Mouse (Mus musculus) liver (tissue): ENCODE data around the gene Cers6.

Experiments used
- DNase-seq: peaks from one replicate; pipeline ENCODE4 v3.0.0-alpha.2; 2020; ENCODE audit warnings: mixed read lengths

Gene Cers6

DNA sequence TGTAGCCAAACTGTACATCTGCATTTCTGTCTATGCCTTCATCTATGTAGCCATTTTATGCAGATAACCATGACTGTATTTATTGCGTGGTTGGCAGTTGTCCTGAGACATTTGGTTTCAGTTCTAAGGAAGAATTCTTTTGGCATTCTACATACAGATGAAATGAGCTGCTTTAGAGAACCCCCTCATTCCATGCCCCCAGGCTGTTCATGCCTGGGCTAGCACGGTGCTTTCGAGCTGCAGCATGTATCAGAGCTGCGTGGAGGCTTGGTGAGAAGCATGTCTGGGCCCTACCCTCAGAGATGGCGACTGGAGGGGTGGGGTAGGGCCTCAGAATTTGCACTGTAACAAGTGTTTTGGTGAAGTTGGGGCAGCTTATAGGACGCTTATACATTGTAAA lies 64.3 kb downstream of the Cers6 start:
- DNase-seq: no peak

DNA sequence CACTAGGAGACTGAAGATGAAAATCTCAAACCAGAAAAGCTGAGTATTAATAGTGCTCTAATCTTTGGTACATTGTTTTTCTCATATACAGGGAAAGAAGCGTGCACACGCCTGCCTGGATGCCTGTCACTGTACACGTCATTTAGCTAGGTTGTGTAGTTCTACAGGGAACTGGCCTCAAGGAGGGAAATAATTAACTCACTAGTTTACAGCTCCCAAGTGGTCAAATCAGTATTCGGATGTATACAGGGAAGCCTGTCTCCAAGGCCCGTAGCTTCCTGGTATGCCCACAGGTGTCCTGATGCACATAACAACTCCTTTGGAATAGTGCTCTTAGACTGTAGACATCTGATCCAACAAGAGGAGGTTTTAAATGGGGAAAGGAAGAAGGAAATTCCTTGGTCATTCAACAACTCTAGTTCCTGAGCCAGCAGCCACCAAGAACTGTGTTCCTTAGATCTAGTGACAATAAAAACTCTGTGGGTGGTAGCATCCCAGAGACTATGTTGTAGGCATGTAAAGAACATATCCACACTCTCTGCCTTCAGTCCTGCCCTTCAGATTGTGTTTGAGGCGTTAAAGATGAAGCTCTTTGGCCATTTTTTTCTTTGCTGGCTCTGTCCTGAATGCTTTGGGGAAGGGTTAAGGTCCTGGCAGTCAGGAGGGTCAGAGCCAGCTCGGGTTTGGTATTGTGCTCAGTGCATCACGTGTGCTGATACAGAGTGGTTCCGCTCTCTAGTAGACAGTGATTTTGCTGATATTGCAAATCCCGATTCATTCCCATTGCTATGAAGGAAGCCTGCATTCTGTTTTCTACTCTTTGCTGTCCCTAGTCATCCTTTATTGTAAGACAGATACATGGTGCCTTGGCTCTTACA lies 65.9 kb downstream of the Cers6 start:
- no peak for DNase-seq

DNA sequence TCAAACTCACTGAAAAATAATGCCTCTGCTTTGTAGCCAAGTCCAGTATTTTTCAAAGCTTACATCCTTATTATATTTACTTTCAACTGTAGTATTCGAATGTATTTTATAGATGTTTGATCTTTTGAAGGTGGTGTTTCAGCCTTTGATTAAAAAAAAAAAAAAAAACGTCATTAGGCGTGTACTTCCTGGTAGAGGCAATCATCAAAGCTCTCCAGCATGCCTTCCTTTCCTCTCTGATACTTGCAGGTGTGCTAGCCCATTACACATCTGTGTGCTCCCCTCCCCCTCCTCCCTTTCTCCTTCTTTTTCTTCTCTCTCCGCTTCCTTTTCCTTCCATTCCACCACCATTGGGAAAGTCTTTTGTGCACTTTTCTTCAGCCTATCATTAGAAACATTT lies 71.0 kb downstream of the Cers6 start:
- no peak for DNase-seq

DNA sequence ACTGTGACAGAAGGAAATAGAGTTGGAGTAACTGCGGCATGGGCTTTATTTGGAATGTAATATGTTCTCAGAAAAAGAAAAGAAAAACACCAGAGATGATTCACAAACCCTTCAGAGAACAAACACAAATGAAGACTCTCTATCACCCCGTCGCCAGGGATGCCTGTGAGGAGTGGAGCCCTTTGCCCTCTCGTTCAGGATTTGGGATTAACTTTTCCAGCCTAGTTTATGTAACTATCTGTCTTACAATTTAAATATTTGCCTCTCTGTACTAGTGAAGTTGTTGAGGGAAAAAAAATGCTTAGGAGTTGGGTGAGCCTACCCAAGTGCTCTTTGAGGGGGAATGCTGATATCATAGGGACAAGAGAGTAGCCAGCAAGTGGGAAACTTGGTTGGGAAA lies 71.4 kb downstream of the Cers6 start:
- DNase-seq: no peak

DNA sequence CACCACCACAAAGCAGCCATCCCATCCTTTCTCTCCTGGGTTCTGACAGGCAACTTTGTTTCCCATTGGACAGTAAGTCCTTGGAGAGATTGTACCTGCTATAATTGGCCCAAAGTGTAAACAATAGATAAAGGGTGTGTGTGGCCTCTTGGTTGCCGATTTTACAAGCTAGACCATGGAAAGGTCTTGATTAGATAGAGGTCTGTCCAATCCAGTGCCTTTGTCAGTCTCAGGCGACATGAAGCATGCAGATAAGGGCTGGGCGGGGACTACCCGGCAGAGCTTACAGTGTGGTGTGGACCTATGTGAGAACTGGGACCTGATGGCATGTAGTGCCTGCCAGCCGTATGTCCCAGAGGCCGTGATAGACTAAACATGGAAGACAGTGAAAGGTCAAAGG lies 73.4 kb downstream of the Cers6 start:
- peak; percentile 76 for DNase-seq

DNA sequence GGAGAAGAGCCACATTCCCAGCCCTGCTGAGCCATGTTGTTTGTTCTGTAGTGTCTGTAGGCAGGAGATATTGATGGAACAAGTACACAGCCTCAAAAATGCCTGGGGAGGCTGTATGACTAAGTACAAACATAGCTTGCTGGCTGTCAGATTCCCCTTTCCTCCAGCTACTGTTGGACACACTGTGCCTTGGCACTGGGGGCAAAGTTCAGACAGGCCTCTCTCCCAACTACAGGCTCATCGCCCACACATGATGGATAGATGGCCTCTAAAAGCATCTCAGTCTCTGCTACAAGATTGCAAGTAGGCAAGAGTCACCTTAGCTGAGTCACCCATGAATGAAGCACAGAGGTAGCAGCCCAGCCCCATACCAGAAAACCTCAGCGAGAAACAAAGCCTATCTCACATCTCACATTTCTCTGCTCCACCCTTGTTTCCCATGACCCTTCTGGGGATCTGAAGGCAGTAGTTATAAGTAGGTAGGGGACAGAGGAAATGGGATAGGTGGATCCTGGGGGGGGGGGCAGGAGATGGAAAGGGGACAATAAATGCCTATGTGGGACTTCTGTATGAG lies 74.6 kb downstream of the Cers6 start:
- DNase-seq: no peak

DNA sequence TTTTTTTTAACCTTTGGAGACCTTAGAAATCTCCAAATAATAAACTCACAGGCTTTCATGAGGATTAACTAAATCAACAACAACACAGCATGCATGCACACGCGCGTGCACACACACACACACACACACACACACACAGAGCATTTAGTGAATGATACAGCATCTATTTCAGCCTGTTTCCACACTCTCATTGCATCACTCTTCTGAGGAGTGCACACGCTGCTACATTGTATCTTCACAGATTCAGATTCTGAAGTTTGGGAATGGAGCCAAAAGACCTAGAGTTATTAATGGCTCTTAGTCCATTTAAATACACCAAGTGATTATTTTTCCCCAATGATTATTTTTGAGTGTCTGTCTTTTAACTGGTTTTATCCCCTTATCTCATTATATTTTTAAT lies 75.5 kb downstream of the Cers6 start:
- DNase-seq: no peak

DNA sequence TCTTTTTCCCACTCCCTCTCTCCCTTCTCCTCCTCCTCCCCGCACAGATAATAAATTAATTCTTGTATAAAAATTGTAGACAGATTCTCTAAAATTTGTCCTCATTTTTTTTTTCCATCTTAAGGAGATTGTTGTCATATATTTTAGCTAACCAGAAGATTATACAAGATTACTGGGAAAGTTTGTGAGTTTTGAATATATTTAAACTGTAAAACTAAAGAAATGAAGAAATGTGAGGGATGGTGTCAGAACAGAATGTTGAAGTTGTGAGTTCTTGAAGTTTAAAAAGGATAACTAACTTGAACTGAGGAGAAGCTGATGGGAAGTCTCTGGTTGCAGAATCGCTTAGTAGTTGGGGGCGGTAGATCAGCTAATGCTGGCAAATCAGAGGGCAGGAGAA lies 76.6 kb downstream of the Cers6 start:
- DNase-seq: no peak

DNA sequence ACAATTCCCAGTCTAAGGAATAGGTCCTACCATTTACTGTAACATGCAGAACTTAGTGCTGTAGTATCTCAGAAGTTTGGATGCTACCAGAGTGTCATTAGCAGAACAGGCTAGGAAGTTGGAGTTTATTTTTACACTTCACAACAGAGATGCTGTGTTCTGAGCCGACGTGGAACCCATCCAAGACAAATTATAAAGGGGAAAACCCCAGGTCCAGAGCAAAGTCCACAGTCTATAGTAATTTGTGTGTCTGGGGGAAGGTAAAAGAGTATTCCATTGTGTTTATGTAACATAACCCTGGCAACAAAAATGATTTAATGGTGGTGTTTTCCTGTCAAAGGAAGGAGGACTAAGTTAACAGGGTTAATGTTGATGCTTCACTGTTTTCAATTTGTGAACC lies 83.7 kb downstream of the Cers6 start:
- DNase-seq: no peak

DNA sequence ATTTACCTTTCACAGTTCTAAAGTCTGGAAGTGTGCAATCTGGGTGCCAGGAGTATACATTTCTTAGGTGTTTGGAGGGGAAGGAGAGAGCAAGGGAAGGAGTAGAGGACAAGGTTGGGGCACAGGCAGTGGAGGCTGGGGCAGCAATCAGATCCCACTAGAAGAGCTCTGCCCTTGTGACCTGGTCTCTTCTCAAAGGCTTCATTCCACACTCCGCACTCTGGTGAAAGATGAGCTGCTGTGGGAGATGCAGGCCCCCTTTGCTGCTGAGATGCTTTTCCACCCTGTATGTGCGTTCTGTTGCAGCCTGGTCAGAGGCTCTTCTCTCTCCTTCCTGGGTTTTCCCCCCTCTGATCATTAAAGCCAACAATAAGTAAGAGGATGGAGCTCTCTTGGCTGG lies 84.7 kb downstream of the Cers6 start:
- DNase-seq: no peak

DNA sequence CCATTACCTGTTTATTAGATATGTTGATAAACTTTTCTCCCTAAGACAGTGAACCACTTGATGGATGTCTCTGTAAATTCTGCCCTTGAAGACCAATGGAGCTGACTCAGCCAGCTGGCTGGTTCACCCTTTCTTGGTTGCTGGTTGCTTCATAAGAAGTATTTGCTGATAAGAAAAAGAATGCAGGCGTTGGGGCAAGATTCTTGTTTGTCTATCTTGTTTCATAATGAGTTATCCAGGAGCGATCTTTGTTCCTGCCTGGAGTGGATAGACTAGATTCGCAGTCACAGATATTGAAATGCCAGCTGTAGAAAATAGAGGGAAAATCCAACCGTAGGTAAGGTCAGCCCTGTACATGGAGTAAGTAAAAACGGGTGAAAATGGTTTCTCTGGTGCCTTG lies 85.6 kb downstream of the Cers6 start:
- no peak for DNase-seq

DNA sequence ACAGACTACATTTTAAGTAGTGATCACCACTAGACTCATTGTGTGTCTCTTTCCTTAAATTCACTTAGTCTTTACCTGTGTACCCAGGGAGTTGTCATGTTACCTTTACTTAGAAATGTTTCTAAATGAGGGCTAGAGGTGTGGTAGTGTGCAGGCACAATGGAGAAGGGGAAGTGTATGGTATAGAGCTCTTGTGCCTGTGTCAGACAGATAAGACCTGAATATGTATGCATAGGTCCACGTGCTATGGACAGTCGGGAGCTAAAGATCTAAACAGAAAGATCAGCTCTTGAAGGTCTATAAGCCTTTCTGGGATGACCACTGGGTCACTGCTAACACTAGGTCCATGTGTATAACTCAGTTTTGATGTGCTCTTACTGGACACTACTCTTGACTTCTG lies 87.9 kb downstream of the Cers6 start:
- no peak for DNase-seq

DNA sequence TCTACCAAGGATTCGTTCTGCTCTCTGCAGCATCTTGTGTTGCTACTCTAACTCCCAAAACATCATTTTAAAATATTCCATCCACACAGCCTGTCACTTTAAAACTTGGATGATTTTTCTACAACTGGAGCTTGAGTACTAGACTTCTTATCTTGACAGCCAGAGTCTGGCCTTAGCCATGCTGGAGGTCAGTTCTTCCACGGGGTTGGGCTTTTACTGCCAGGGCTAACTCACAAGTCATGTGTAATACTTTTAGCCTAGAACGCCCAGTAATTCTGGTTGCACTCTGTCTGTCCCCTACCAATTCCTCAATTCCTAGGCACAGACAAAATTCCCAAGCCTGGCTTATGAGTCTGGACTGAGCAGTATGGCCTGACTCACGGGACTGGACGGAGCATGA lies 88.5 kb downstream of the Cers6 start:
- no peak for DNase-seq

DNA sequence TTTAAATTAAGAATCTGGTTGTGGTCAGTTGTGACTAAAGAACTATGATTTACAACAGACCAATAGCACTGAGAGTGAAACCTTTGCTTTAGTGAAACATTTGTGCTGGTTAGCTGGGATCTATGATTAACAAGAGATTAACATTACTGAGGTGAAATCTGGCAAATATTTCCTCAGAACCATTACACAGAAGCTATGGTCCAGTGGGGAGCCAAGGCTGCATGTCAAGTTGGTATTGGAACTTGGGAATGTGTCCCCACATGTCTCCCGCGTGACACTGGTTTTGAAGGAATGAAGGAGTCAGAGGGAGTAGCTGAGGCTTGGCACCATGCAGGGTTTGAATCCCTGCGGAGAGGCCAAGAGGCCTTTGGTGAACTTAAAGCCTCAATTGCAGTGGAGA lies 90.5 kb downstream of the Cers6 start:
- DNase-seq: no peak

DNA sequence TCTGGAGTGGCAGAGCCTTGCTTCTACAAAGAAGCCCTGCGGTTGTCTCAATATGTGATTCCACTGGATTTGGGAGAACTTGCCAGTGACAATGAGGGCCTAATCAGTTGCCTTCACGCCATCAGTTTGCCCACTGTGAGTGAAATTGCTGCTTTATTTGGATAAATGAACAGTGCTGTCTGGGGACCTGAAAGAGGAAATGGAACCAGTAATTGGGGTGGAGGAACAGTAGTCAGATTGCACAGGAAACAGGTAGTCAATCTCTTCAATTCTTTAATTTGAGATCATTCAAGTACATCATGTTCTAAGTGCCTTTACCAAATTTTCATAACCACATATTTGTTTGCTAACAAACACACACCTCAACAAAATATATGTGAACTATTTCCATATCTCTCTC lies 92.4 kb downstream of the Cers6 start:
- no peak for DNase-seq

DNA sequence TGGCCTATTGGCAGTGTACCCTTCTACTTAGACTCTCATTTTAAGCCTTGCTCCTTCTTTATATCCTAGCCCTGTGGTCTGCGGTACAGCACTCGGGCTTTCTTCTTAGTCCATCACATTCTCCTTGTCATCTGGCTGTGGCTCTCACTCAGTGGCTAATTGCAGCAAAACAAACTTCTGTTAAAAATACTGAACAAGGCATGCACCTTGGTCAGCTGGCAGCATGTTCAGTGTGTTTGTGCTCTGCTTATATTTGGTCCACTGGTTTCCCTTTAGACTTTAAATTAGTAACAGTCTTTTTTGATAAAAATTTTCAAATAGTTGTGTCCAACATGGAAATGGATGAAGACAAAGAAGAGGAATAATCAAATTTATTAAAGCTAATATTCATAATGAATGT lies 94.3 kb downstream of the Cers6 start:
- no peak for DNase-seq

DNA sequence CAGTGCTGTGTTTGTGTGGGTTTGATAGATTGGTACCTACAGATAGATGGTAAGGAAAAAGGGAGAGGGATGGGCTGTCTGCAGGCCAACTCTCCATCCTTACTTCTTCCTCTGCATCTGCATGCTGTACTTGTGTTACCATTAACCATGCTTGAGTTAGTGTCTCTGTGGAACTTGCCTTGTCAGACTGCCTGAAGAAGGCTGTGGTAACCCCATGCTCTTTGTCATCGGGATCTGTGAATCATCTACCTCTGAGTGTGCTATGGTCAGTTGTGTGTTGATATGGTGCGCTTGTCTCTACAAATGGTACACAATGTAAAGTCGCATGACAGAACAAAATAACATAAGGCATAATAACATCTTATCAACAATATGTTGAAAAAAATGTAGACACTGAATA lies 94.9 kb downstream of the Cers6 start:
- DNase-seq: no peak

DNA sequence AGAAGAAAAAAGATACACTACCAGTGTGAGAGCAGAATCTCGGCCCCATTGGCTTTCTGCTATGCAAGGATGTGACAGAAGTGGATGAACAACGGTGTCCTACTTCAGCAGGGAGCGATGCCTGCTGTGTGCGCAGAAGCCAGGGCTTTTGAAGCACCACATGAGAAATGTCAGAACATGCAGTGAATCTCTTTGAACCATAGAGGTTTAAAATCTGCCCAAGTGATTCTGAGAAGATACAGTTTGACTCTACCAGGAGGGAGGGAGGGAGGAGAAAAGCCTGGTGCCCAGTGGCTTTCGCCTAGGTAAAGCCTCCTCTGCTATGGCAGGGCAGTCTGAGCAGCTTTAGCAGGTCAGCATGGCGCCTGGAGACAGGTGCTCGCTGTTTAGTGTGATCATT lies 96.6 kb downstream of the Cers6 start:
- DNase-seq: no peak

DNA sequence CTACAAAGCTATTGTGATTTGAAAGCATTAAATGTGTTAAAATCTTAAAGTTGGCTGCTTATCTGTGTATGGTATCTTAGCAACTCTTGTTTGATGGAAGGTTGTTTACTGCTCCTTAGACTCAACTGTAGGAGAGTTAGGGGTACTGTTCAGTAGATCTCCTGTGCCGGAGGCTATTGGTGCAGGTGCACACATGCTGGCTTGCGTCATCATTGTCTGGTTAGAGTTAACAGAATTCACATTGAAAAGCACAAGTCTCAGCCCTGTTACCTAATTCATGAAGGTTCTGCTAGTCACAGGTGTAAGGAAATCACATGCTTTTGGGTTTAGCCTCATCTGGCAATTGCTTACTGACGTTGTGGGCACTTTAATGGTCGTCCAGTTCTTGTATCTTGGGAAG lies 98.3 kb downstream of the Cers6 start:
- no peak for DNase-seq

DNA sequence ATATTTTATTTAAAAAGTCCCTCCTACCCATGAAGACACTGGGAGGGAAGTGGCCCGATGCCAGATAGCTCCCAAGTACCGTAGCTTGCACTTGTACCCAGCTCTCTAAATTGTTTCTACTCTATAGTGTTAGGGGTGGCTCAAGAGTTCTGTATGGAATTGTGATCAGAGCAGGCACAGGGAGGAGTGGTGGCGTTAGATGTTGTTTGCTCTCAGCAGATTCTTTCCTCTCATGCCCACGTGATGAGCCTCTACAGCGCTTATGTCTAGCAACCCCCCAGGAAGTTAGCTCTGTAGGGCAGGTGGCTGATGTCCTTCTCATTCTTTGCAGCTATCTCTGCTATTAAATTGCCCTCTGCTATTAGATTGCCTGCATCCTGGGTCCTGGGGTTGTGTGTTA lies 98.8 kb downstream of the Cers6 start:
- DNase-seq: no peak

DNA sequence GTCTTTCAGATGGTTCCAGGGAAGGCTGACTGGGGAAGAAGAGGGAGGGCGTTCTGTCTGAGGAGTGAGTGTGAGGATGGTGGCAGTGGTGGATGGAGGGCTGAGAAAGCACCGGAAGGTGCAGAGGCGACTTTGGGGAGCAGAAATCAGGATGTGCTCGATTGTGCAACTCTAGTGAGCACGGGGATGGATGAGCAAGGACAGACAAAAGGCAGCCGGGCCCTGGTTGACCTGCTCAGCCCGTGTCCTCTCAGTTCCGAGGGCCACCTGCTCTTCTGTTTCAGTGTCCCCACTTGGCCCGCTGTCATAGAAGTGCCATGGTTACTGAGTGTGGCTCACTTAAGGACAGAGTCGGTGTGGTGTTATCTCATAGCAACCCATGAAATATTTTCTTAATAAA lies 99.4 kb downstream of the Cers6 start:
- DNase-seq: no peak

DNA sequence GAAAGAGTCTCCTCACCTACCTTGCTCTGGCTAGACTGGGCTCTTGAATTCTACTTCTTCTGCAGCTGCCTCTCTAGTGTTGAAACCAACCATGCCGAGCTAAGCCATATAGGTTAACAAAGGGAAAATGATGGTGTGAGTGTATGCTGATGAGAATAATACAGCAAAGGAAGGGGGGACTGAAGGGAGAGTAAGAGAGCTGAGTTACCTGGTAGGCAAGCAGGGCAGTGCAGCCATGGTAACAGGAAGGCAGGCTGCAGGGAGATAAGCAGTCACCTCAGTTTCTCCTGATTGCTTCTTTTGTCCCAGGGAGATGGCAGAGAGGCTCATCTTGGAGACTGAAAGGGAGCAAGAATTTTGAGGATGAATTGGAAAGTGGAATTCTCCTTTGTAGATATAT lies 105.1 kb downstream of the Cers6 start:
- no peak for DNase-seq

DNA sequence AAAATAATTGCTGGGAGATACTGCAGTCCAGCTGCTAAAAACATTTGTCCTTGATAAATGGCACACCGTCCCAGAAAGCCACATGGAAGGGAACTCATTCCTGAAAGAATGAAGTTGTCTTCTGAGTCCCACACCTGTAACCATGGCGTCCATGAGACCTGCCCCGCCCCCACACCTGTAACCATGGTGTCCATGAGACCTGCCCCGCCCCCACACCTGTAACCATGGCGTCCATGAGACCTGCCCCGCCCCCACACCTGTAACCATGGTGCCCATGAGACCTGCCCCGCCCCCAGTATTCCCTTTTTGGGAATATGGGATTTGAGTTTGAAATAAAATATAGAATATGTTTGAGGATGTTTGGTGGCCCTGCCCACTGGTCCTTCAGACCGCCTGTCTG lies 106.8 kb downstream of the Cers6 start:
- no peak for DNase-seq

DNA sequence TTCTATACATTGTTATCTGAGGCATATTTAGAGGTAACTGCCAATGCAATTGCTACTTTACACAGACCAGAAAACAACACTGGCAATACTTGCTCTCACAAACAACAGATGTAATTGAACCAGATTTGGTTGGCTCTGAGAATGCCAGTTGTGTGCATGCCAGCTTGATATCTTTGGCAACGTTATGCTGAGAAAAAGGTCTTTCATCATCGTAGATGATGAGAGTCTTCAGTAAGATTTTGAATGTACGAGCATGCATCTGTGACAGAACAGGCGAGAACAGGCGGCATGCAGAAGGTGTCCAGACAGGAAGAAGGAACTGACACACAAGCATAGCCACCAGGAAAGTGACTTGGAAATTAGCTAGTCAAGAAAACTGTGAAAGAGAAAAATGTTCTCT lies 110.6 kb downstream of the Cers6 start:
- DNase-seq: no peak

DNA sequence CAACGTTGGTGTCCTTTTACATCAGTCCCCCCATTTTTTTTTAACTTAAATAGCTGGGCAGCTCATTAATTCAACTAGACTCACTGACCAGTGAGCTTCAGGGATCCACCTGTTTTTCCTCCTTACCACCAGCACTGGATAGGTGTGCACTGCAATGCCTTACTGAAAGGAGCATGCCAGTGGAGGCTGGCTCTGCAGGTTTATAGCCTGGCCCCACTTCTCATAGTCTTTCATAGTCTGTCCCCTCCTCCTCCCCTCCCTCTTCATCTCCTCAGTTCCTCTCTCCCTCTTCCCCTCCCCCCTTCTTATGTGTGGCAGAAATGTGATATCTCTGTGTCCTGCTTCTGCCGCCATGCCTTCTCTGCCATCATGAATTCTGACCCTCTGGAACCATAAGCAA lies 112.5 kb downstream of the Cers6 start:
- DNase-seq: no peak
